Mouse (Mus musculus): Measurements from ENCODE around the gene Amn1. TPM values are rescaled to one million over a fixed set of nuclear protein-coding genes. Genes with fewer than 3 reads are reported as not detected.

The Amn1 gene
- 11.6 and 12.8 TPM in 2 replicates for polyA plus RNA-seq (2015; fragmentation: Nextera tagmentation; extraction: Ambion mirVana)

GRCm38 (mm10) chr6:149188041-149188924, at the start of gene Amn1:
Gene Amn1, minus strand, starts transcription at chr6:149188712.

GRCm38 (mm10) chr6:149139471-149139870, 49.0 kb downstream of the Amn1 start, which contains the start of gene Etfbkmt:
Gene Etfbkmt, plus strand, starts transcription at chr6:149139849.

GRCm38 (mm10) chr6:149129870-149130269, 58.6 kb downstream of the Amn1 start, which contains the start of gene Gm10203:
Gene Gm10203, plus strand, starts transcription at chr6:149130170.

Other genes with a start within 250 kb of the Amn1 start
- gene Sinhcaf, start 242.2 kb downstream of the Amn1 start, polyA plus RNA-seq (2015; fragmentation: Nextera tagmentation; extraction: Ambion mirVana) = 23.2 and 25.7 TPM in 2 replicates
- gene Dennd5b, start 87.0 kb downstream of the Amn1 start, polyA plus RNA-seq (2015; fragmentation: Nextera tagmentation; extraction: Ambion mirVana) = 1.4 and 1.9 TPM in 2 replicates
- not detected in 2 replicates for gene Gm10203, start 58.5 kb downstream of the Amn1 start, polyA plus RNA-seq (2015; fragmentation: Nextera tagmentation; extraction: Ambion mirVana)
- gene Etfbkmt, start 48.9 kb downstream of the Amn1 start, polyA plus RNA-seq (2015; fragmentation: Nextera tagmentation; extraction: Ambion mirVana) = 18.6 and 18.8 TPM in 2 replicates
- gene Resf1, start 120.7 kb upstream of the Amn1 start, polyA plus RNA-seq (2015; fragmentation: Nextera tagmentation; extraction: Ambion mirVana) = 45.2 and 59.3 TPM in 2 replicates
- 1.4 and 1.5 TPM in 2 replicates for gene Bicd1, start 220.2 kb upstream of the Amn1 start, polyA plus RNA-seq (2015; fragmentation: Nextera tagmentation; extraction: Ambion mirVana)